15 mouse cellular contexts compared by ENCODE assay signal in genomic region chr1:37386448-37386971, GRCm38 (mm10). TPM values are rescaled to one million over a fixed set of nuclear protein-coding genes. Genes with fewer than 3 reads are reported as not detected.
A peak's percentile ranks its signal among the peaks of the same experiment; 100 is the strongest.
DNase-seq lines count a peak whose midpoint lies in the region; ATAC-seq and TF ChIP-seq lines count a peak whose summit lies in the region.
"Had no signal": no experiment of that assay in that cellular context is flagged by ENCODE, and none has a peak within 500 bp of the region (broad histone marks: within the 10 kb centered on the region; RNA-seq: fewer than 3 reads in every experiment).

No protein-coding gene starts in this region.

- no peak overlapping the region for H3K4me2 ChIP-seq in limb, embryonic 14.5 days (replicated peaks; ENCODE audit: low read depth, low read length, severe bottlenecking)
- peak overlapping the region; percentile 9; the same call in 1 of the 2 replicates for H3K4me2 ChIP-seq in heart, embryonic 14.5 days (ENCODE audit: low read length)
- H3K4me2 ChIP-seq: lung, embryonic 14.5 days had no signal

- H3K9me3 ChIP-seq in limb, embryonic 14.5 days (ENCODE audit: control insufficient read depth, low read length), result no peaks in the 10 kb centered on the region
- H3K9me3 ChIP-seq in limb, embryonic 10.5 days (replicated peaks), result no peaks in the 10 kb centered on the region
- H3K9me3 ChIP-seq in heart, embryonic 14.5 days (ENCODE audit: control insufficient read depth, low read length), result no peaks in the 10 kb centered on the region

- no peak for ATAC-seq in limb, embryonic 14.5 days (ENCODE audit: low FRiP score, low read depth)
- ATAC-seq in heart, embryonic 14.5 days (ENCODE audit: insufficient number of reproducible peaks, insufficient read depth, low FRiP score, low read depth), result peak; percentile 65
- ATAC-seq in megakaryocyte, adult 5-6 weeks (ENCODE audit: poor library complexity, severe bottlenecking), result no peak
- no peak for ATAC-seq in erythroblast, adult 5-6 weeks (replicated peaks; ENCODE audit: low FRiP score, poor library complexity, severe bottlenecking)
- ATAC-seq: inflammation-experienced regulatory T-cells, adult 6 months had no signal

- no peak overlapping the region for H3K4me3 ChIP-seq in limb, embryonic 14.5 days (replicated peaks; ENCODE audit: low read length)
- no peak overlapping the region for H3K4me3 ChIP-seq in limb, embryonic 10.5 days
- H3K4me3 ChIP-seq in heart, embryonic 14.5 days (ENCODE audit: control insufficient read depth in 1 of 2, insufficient read depth in 1 of 2, low read depth in 1 of 2, low read length in 2 of 2), result no peak overlapping the region
- H3K4me3 ChIP-seq: erythroblast, embryonic 14.5 days; myocyte had no signal

- WGBS in limb, embryonic 14.5 days, result 72% methylated on average over 7 of the region's 7 CpGs
- WGBS in limb, embryonic 10.5 days, result 85% methylated on average over 7 of the region's 7 CpGs
- WGBS in heart, embryonic 14.5 days, result 23% methylated on average over 7 of the region's 7 CpGs

- TF ChIP-seq POLR2A in limb, embryonic 14.5 days (IDR thresholded peaks at IDR 0.05; ENCODE audit: borderline replicate concordance, extremely low read depth, insufficient read depth, insufficient read length), result no peak

- peak; percentile 24 for DNase-seq in adrenal gland, postnatal 10 days
- no peak for DNase-seq in adrenal gland, postnatal 36 days
- no peak for DNase-seq in limb, embryonic 14.5 days (ENCODE audit: low spot score)
- no peak for DNase-seq in limb, embryonic 10.5 days (ENCODE audit: low spot score)
- no peak for DNase-seq in natural killer cell, adult 2 months (ENCODE audit: low spot score in 2 of 2)
- DNase-seq: layer of hippocampus, postnatal 36 days; liver; lung, embryonic 14.5 days had no signal

- peaks cover 21% of the 10 kb centered on the region for H3K36me3 ChIP-seq in limb, embryonic 14.5 days (ENCODE audit: control insufficient read depth, insufficient read depth, low read length)
- H3K36me3 ChIP-seq in limb, embryonic 10.5 days, result 0 out of 2 replicates have a peak, but pooled peaks cover 2% of the 10 kb centered on the region
- peaks cover 28% of the 10 kb centered on the region for H3K36me3 ChIP-seq in heart, embryonic 14.5 days (ENCODE audit: control insufficient read depth, insufficient read depth, low read length)

- H3K4me1 ChIP-seq in limb, embryonic 14.5 days (ENCODE audit: control insufficient read depth, insufficient read depth, low read length), result 0 out of 2 replicates have a peak, but pooled peaks cover 3% of the 10 kb centered on the region
- no peaks in the 10 kb centered on the region for H3K4me1 ChIP-seq in limb, embryonic 10.5 days
- H3K4me1 ChIP-seq in heart, embryonic 14.5 days (ENCODE audit: control insufficient read depth in 2 of 2, insufficient read depth in 2 of 2, low read length in 2 of 2), result peaks cover 32 to 42% of the 10 kb centered on the region in 2 experiments

- peak overlapping the region; percentile 21; the same call in 1 of the 2 replicates for H3K9ac ChIP-seq in limb, embryonic 14.5 days (ENCODE audit: low read depth, low read length, severe bottlenecking)
- H3K9ac ChIP-seq in heart, embryonic 14.5 days (ENCODE audit: low read length), result peak overlapping the region; percentile 47; the same call in 1 of the 2 replicates
- H3K9ac ChIP-seq: lung, embryonic 14.5 days had no signal

- no peak overlapping the region for H3K27ac ChIP-seq in limb, embryonic 14.5 days (replicated peaks; ENCODE audit: low read depth, low read length)
- no peak overlapping the region for H3K27ac ChIP-seq in limb, embryonic 10.5 days
- peak overlapping the region; percentile 89 to 90 for H3K27ac ChIP-seq in heart, embryonic 14.5 days (replicated peaks in 1 of 2; ENCODE audit: control insufficient read depth in 1 of 2, insufficient read depth in 1 of 2, low read depth in 2 of 2, low read length in 2 of 2)
- H3K27ac ChIP-seq: kidney, postnatal 0 days had no signal

- no peaks in the 10 kb centered on the region for H3K27me3 ChIP-seq in limb, embryonic 14.5 days (ENCODE audit: control insufficient read depth, insufficient read depth, low read length)
- no peaks in the 10 kb centered on the region for H3K27me3 ChIP-seq in limb, embryonic 10.5 days (ENCODE audit: low read depth, poor library complexity, severe bottlenecking)
- no peaks in the 10 kb centered on the region for H3K27me3 ChIP-seq in heart, embryonic 14.5 days (ENCODE audit: control insufficient read depth, insufficient read depth, low read length)

RNA-seq across cellular contexts. Expression of gene Coa5, which starts 43.4 kb away (rescaled TPM):
- total RNA-seq in adrenal gland, postnatal 10 days (2021), result 100 to 1,000 TPM in 1 of 2 experiments, 10 to 100 TPM in 1; 85.2 to 102 TPM
- total RNA-seq in adrenal gland, postnatal 36 days (2021), result 100 to 1,000 TPM; 103 to 112 TPM
- 42.9 and 52.2 TPM in 2 replicates for polyA plus RNA-seq in limb, embryonic 14.5 days (2012; rRNA removed)
- 50.9 and 52.3 TPM in 2 replicates for polyA plus RNA-seq in limb, embryonic 14.5 days (2014; fragmentation: Nextera tagmentation; extraction: Ambion mirVana)
- polyA plus RNA-seq in limb, embryonic 10.5 days (2016; fragmentation: Nextera tagmentation; extraction: Ambion mirVana), result 57.5 and 63.1 TPM in 2 replicates
- polyA plus RNA-seq in heart, embryonic 14.5 days (2014; fragmentation: Nextera tagmentation; extraction: Ambion mirVana), result 72.0 and 78.3 TPM in 2 replicates
- total RNA-seq in megakaryocyte, adult 5-6 weeks (2015), result 56.4 and 65.4 TPM in 2 replicates
- total RNA-seq in megakaryocyte, adult 5-6 weeks (2017), result 50.8 and 54.5 TPM in 2 replicates
- total RNA-seq in erythroblast, adult 5-6 weeks (2015; ENCODE audit: low replicate concordance), result 19.8 and 25.1 TPM in 2 replicates
- 12.4 and 14.8 TPM in 2 replicates for total RNA-seq in erythroblast, adult 5-6 weeks (2017; ENCODE audit: low replicate concordance)

RNA-seq across cellular contexts. Expression of gene Unc50, which starts 43.4 kb away (rescaled TPM):
- total RNA-seq in adrenal gland, postnatal 10 days (2021), result 10 to 100 TPM; 60.7 to 62.2 TPM
- total RNA-seq in adrenal gland, postnatal 36 days (2021), result 10 to 100 TPM; 65.1 to 73.8 TPM
- polyA plus RNA-seq in limb, embryonic 14.5 days (2012; rRNA removed), result 117 and 119 TPM in 2 replicates
- 145 and 151 TPM in 2 replicates for polyA plus RNA-seq in limb, embryonic 14.5 days (2014; fragmentation: Nextera tagmentation; extraction: Ambion mirVana)
- 102 and 115 TPM in 2 replicates for polyA plus RNA-seq in limb, embryonic 10.5 days (2016; fragmentation: Nextera tagmentation; extraction: Ambion mirVana)
- 83.8 and 91.0 TPM in 2 replicates for polyA plus RNA-seq in heart, embryonic 14.5 days (2014; fragmentation: Nextera tagmentation; extraction: Ambion mirVana)
- 84.0 and 91.7 TPM in 2 replicates for total RNA-seq in megakaryocyte, adult 5-6 weeks (2015)
- total RNA-seq in megakaryocyte, adult 5-6 weeks (2017), result 40.2 and 48.4 TPM in 2 replicates
- total RNA-seq in erythroblast, adult 5-6 weeks (2015; ENCODE audit: low replicate concordance), result 29.9 and 44.0 TPM in 2 replicates
- total RNA-seq in erythroblast, adult 5-6 weeks (2017; ENCODE audit: low replicate concordance), result 23.2 and 44.2 TPM in 2 replicates

Comparison
In these comparisons a context has a peak if more than half of its experiments do, and no peak if none do; other contexts are left out.
1. H3K27ac ChIP-seq: peak in heart, embryonic 14.5 days (2 of 2); none in limb, embryonic 14.5 days (single experiment) and limb, embryonic 10.5 days (single experiment).